Mouse (Mus musculus) bone marrow, adult 2 months (tissue): Measurements from ENCODE around the gene Ppp3ca.

Source experiments
- CTCF ChIP-seq: fragments of 200-500 bp; IDR thresholded peaks from 2 replicates; pipeline ENCODE4 v1.5.1; 2011; ENCODE audit warnings: low read length, control low read depth; ENCODE audit not compliant: control insufficient read depth, insufficient read depth
- POLR2A ChIP-seq: fragments of 200-500 bp; IDR thresholded peaks from 2 replicates; pipeline ENCODE4 v1.6.1; 2011; ENCODE audit warnings: low read depth, mild to moderate bottlenecking, control low read depth, low read length, borderline replicate concordance; ENCODE audit not compliant: control insufficient read depth

GRCm38 (mm10) chr3:136967510-136967909 lies 297.6 kb downstream of the Ppp3ca start:
- TF ChIP-seq POLR2A, result no peak
- TF ChIP-seq CTCF, result no peak
